Mouse (Mus musculus) kidney, postnatal 36 days (tissue): Measurements from ENCODE around the gene Slc25a47.

Experiments used
- DNase-seq, 2 experiments: peaks; one replicate each; pipeline ENCODE4 v3.0.0; 2021 to 2022; ENCODE audit warnings: mixed read lengths in 2 of 2

The Slc25a47 gene

GRCm38 (mm10) chr12:108869575-108869974 lies 33.7 kb downstream of the Slc25a47 start:
- DNase-seq: peak in 1 of 2 experiments; percentile 41

- DNase-seq: no peak
These were observed 37.3 kb downstream of the Slc25a47 start for GRCm38 (mm10) chr12:108873122-108873521.

GRCm38 (mm10) chr12:108879138-108879537 lies 43.3 kb downstream of the Slc25a47 start:
- DNase-seq: no peak

- DNase-seq: no peak
These were observed 44.8 kb downstream of the Slc25a47 start for GRCm38 (mm10) chr12:108880606-108881005.

- no peak for DNase-seq
These were observed 45.3 kb downstream of the Slc25a47 start for GRCm38 (mm10) chr12:108881192-108881591.

- no peak for DNase-seq
These were observed 46.9 kb downstream of the Slc25a47 start for GRCm38 (mm10) chr12:108882776-108883175.

- peak in 1 of 2 experiments; percentile 45 for DNase-seq
These were observed 50.1 kb downstream of the Slc25a47 start for GRCm38 (mm10) chr12:108885906-108886305.

GRCm38 (mm10) chr12:108887077-108887476 lies 51.2 kb downstream of the Slc25a47 start:
- no peak for DNase-seq

GRCm38 (mm10) chr12:108888632-108889031 lies 52.8 kb downstream of the Slc25a47 start:
- no peak for DNase-seq

- peak; percentile 16 to 51 for DNase-seq
These were observed 57.3 kb downstream of the Slc25a47 start, which contains the start of gene Wdr25 for GRCm38 (mm10) chr12:108892989-108893714. TSS of gene Wdr25 (plus strand) at chr12:108893631.

- peak; percentile 96 to 97 for DNase-seq
These were observed 58.0 kb downstream of the Slc25a47 start, which contains the start of gene Wars for GRCm38 (mm10) chr12:108893715-108894431. TSS of gene Wars (minus strand) at chr12:108894174.

GRCm38 (mm10) chr12:108894432-108894816 lies 58.6 kb downstream of the Slc25a47 start:
- no peak for DNase-seq

- DNase-seq: peak; percentile 36 to 68
These were observed 60.2 kb downstream of the Slc25a47 start for GRCm38 (mm10) chr12:108896006-108896405.

- DNase-seq: no peak
These were observed 65.5 kb downstream of the Slc25a47 start for GRCm38 (mm10) chr12:108901346-108901745.

GRCm38 (mm10) chr12:108902940-108903339 lies 67.1 kb downstream of the Slc25a47 start:
- peak; percentile 27 to 68 for DNase-seq

- DNase-seq: peak; percentile 37 to 74
These were observed 67.9 kb downstream of the Slc25a47 start for GRCm38 (mm10) chr12:108903600-108904275.

GRCm38 (mm10) chr12:108904276-108904653 lies 68.4 kb downstream of the Slc25a47 start:
- DNase-seq: no peak

- DNase-seq: no peak
These were observed 69.9 kb downstream of the Slc25a47 start for GRCm38 (mm10) chr12:108905620-108906302.

- peak in 1 of 2 experiments; percentile 12 for DNase-seq
These were observed 70.6 kb downstream of the Slc25a47 start for GRCm38 (mm10) chr12:108906398-108906797.
